Mouse (Mus musculus) cerebellum, postnatal 4 days (tissue): ENCODE results near the gene Hmgb1.

Experiments used
- DNase-seq, 2 experiments: peaks; one replicate each; pipeline ENCODE4 v3.0.0; 2022; ENCODE audit warnings: low spot score in 2 of 2, mixed read lengths in 1 of 2

Hmgb1 gene

DNA sequence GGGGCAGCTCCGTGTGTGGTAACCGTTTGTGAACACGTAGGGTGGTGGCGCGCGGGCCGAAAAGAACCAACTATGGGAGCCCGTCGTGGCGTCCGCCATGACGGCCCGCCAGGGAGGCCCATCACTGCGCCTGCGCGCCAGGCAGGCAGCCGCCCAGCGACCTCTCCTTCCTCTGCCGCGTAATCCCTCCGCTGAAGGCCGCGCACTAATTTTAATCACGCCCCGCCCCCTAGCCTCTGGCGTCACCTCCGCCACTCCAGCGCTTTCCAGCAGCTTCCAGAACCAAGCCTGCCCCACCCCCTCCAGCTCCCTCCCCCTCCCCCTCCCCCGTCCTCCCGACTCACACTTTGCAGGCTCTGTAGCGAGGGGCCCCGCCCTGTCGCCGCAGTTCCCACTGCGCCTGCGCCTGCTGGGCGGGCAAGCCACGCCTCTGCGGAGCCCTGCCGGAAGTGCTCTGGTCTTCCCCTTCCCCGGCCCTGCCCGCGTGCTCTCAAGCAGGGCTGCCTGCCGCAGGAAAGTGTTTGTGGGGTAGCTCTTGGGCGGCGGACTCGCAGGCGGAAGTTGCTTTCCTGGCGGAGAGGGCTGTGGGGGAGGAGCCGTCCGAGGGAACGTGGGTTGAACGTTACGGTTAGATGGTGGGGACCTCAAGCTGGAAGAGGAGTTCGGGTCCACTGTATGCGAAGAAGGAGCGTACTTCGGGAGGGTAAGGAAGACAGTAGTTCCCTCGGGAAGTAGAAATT is at the start of gene Hmgb1, which contains the start of gene Uspl1:
TSS of gene Hmgb1 (minus strand) at position 386 of the 740 bp plus-strand sequence.
TSS of gene Uspl1 (plus strand) at position 247 of the 740 bp plus-strand sequence.
- DNase-seq = peak; percentile 98 to 99

DNA sequence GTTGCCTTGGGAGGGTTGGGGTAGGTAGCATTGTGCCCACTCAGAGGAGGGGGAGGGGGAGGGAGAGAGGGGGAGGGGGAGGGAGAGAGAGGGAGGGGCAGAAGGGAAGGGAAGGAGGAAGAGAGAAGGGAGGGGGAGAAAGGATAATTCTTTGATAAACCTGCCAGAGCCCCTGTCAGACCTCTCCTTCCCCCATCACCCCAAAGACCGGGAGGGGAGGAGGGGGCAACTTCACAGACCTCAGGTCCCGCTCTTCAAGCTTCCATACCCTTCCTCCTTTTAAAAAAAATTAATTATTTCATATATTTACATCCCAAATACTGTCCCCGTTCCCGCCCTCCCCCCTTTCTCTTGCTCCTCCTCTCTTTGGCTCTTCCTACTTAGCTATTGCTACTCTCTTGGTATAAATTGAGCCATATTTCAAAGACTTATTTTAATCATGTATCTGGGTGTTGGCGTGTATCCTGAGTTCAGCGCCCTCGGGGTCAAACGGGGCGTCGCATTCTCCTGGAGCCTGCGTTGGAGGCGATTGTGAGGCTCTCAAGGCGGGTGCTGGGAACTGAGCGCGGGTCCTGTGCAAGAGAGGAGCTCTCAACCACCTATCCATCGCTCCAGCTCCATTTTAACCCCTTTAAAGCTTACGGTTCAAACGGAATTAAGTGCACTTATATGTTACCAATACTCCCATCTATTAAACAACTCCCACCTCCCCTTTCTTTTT is 45.5 kb upstream of the Hmgb1 start:
- DNase-seq = no peak

GRCm38 (mm10) chr5:149228700-149229618 is 44.7 kb upstream of the Hmgb1 start:
- DNase-seq = peak; percentile 98

DNA sequence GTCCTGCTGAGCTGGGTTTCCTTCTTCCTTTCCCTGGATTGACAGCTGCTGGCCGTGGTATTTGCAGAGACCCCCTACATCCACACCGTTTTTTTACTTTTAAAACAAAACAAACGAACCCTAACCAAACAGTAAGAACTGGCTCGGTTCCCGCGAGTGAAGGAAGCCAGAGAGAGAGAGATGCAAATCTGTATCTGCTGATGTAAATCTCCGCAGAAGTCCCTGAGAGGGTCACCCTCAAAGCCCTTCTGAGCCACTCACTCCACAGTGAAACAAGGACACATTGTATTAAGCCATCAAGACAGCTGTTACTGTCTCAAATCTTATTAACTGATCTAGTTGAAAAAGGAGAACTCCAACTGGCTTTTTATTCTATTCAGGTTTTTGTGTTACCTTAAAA is 40.4 kb upstream of the Hmgb1 start:
- no peak for DNase-seq

DNA sequence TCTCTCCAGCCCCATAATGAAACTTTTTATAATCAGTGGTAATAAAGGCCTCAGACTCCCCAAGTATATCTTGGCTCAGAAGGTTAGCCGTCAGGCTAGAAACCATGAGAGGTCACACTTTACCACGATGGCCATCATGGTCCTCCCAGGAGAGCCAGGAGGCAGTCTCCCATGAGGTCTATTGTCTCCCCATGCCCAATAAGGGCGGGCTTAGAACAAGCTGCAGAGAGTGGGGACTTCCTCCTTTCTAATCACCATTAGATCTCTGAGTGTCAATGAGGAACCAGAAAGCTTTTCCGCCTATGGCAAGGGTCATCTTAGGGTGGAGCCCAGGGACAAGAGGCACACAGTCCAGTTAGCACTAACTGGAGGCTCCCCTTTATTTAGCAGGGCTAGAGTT is 37.1 kb upstream of the Hmgb1 start:
- no peak for DNase-seq

GRCm38 (mm10) chr5:149219493-149219892 is 35.2 kb upstream of the Hmgb1 start:
- no peak for DNase-seq

GRCm38 (mm10) chr5:149217524-149218357 is 33.5 kb upstream of the Hmgb1 start:
- DNase-seq = no peak

GRCm38 (mm10) chr5:149215540-149215939 is 31.3 kb upstream of the Hmgb1 start:
- no peak for DNase-seq

DNA sequence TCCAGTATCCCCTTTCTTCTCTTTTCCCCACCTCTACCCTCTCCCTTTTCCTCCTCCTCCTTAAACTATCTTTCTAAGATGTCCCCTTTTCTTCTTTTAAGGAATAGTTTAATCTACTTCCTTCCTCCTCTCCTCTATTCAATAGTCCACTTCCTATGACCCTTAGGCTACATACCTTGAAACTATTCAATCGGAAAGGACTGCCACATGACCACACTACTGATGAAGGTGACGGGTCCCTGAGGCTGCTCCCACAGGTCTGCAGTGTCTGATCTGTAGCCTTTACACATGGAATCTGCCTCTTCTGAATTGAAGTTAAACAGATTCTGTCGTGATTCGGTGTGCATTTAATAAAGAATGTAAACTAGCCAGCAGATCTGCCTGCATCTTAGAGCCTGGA is 28.5 kb upstream of the Hmgb1 start:
- DNase-seq = no peak

- DNase-seq = no peak
These were observed 26.8 kb upstream of the Hmgb1 start for GRCm38 (mm10) chr5:149211041-149211440.

DNA sequence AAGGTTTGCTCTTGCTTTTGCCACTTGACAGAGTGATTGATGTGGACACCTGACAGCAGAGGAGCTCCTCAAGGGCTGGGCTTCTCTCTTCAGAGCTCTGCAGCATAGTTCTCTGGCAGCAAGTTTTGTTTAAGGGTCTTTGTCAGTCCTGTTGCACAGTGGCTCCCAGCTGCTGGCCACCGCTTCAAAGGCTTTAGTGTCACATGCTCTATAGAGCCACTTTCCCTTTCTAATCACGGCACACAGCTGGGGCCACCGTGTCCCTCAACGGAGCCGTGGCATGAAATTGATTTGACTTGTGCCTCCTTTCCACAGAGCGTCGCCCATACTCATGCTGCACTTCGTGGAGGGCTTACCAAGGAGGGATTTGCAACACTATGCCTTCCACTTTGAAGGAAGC is 25.0 kb upstream of the Hmgb1 start:
- no peak for DNase-seq

DNA sequence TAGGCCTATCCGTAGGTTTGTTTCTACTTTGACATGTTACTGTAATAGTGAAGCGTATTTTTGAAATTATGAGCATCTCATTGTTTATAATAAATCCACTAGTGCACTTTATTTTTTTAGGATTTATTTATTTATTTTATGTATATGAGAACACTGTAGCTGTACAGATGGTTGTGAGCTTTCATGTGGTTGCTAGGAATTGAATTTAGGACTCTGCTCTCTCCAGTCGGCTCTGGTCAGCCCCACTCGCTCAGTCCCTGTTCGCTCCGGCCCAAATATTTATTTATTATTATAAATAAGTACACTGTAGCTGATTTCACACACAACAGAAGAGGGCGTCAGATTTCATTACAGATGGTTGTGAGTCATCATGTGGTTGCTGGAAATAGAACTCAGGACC is 24.5 kb upstream of the Hmgb1 start:
- DNase-seq = no peak

DNA sequence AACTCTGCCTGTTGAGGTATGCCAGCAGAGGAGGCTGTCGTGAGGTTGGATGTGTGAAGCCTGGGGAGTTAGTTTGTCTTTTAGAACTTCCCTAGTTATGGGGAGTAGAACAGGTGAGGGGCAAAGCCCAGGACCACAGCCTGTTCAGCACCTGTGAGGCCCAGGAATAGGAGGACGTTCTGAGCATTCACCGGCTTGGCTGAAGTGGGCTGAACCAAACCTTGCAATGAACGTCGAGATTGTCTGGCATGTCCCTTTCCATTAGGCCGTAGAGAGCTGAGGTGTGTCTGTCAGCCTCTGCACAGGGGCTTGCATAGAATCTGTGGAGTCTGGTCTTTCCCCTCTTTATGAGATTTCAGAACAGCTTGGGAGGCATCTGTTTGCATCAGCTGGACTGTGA is 23.4 kb upstream of the Hmgb1 start:
- DNase-seq = no peak

DNA sequence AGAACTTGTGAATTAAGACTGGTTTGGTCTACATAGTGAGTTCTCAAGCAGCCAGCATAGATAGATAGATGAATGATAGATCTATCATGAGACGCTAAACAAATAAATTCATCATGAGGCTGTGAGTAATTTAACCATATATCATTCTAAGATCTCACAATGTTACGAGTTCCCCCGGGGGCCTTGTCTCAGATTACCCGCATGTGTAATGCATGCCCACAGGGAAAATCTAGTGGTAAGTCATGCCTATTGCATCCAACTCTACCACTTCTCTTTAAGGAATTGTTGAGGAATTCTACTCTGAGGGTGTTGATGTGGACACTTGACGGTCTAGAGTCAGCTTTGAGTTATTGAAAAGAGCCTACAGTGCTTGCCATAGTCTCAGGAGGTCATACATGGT is 22.0 kb upstream of the Hmgb1 start:
- no peak for DNase-seq

- no peak for DNase-seq
These were observed 21.0 kb upstream of the Hmgb1 start for GRCm38 (mm10) chr5:149205265-149205664.

- no peak for DNase-seq
These were observed 20.5 kb upstream of the Hmgb1 start for GRCm38 (mm10) chr5:149204822-149205221.

DNA sequence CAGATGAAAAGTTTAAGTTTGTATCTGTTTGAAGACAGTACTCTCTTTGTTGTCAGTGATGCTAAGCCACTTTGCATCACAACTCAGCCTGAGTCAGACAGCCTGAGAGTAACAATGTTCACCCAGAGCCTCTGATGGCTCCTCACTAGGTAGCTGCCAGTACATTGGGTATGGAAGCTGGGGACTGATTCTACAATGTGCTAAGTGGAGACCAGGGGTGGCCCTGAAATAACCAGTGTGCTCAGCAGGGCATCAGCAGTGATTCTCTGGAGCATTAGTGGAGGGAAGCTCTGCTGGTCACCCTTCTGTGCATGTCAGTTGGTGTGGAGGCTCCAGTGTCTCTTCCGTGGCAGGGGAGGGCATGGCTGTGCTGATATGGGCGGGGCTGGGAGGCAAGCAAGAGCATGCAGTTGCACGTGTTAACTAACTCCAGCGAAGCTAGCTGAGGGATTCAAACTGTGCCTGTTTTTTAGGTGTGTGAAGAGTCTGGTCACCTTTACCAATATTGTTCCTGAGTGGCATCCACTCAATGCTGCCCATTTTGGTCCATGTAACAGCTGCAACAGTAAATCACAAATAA is 19.6 kb upstream of the Hmgb1 start:
- DNase-seq = no peak

GRCm38 (mm10) chr5:149202941-149203340 is 18.7 kb upstream of the Hmgb1 start:
- no peak for DNase-seq

DNA sequence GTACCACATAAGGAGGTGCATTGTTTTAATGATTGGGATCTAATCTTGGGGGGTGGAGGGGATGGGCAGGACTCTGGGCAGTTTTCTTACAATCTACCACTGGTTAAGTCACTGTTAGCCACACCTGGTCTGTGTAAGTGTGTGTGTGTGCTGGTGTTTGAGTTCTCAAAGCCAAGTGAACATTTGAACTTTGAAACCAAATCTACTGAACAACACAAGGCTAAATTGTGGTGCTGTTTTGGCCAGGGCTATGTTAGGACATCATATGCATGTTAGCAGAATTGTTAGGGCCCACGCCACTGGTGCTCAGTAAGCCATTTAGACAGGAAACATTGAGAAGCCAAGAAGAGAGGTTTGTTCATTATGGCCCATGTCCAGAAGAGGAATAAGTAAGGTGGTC is 14.5 kb upstream of the Hmgb1 start:
- no peak for DNase-seq

GRCm38 (mm10) chr5:149196611-149197010 is 12.3 kb upstream of the Hmgb1 start:
- DNase-seq = no peak

DNA sequence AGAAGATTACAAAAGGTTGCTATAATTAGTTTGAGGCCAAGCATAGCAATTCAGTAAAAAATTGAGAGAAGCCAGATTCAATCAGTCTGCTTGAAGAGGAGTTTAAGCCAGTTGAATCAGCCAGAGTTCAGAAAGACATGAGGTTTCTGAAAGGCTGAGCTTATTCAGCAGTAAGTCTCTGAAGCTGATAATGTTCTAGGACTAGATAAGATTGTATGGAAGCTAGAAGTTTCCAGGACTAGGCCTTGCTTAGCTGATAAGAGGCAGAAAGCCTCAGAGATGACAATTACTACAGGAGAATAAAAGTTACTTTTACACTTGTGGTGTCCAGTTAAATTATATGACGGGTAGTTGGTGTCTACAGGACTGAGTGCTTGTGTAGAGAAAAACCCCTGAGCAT is 5.9 kb upstream of the Hmgb1 start:
- DNase-seq = no peak
